Mouse (Mus musculus): ENCODE measurements around the gene Ank2.

Gene Ank2

DNA sequence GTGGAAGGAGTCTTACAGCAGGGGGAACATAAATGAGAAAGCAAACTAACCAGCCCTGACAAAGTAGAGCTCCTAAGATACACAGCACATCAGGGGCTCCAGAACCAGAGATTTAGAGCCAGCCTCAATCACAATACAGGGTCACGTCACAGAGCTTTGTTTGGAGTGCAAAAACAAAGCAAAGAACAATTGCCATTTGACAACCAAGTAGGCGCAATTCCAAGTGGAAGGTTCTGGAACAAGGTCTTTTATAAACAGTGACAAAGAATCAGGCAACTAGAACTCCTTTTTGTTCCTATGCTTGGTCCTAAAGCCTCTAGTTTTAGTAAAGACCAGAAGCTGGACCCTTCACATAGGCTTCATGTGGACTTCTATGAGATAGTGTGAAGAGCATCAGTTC, 326.5 kb downstream of the Ank2 start:
- no peak for DNase-seq (ENCODE audit: low spot score)

DNA sequence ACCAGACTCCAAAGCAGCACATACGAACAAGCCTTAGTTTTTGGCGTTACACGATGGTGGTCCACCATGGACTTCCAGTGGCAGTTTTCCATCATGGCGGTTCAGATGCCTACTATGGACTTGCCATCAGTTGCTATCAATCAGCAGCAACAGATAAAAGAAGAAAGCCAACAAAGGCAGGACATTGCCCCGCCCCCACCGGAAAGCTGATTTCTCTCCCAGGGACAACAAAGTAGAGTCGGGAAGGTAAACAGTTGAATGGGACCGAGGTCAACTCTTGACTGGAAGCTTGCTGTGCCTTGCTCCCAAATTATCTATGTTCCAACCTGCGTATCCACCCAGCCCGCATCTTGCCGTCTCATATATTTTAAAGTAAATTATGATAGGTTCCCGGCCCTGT, 328.9 kb downstream of the Ank2 start:
- DNase-seq (ENCODE audit: low spot score) = no peak

DNA sequence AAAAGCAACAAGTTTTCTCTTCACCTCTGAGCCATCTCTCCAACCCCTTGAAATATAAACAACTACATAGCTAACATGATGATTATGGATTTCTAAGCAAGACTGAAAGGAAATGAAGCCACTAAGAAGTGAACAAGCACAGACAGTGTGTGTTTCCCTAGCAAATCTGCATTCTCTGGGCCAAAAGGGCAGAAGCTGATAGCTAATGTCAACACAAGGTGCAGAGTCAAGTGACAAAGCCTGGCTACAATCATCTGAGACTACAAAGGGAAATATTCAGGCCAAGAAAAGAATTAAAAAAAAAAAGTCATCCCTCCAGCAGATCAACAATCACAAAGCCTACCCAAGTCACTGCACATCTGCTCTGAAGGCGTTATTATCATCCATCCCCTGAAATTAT, 330.0 kb downstream of the Ank2 start:
- no peak for DNase-seq (ENCODE audit: low spot score)

DNA sequence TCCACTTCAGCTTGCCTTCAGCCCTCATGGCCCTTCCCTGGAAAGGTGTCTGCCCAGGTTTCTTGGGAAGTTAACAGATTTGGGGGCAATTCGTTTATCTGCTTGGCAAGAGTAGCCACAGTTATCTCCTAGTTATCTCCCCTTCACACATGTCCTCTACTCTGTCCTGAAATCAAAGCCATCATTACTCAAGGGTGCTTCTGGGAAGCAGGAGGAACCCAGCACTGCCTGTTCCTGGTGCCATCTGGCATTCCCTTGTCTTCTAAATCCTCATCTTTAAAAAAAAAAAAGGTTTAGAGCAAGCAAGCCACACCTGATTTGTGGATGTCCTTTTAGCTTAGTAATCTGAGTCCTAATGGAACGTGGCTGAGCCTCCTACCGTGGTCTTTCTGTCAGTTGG, 335.4 kb downstream of the Ank2 start:
- DNase-seq (ENCODE audit: low spot score) = no peak

DNA sequence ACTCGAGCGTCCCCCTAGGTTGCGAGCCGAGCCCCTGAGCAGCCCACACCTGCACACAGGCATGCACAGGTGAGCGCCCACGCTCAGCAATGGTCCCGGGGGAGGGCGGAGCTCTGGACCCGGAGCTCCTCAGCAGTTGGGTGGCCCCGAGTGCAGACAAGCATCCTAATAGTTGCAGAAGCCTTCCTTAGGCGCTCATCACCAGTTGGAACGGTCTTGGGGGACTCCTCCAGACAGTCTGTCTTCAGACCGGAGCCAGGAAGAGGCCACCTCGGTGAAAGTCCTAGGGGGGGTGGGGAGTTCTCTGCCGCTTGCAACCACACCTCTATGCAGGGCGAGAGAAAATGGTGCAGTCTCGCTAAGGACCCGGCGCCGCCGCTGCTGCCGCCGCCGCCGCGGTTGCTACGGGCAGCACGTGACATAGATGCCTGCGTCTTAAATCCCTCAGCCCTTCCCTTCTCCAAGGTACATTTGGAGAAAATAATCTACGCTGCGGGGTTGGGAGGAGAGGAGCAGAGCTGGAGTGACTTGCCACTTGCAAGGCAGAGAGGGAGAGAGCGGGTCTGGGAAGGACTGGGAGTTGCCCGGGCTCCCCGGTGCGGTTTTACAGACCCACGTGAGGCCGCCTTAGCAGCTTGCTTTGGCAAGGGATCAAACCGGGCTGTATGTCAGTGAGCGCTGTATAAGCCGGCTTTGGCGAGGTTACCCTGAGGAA, 337.0 kb downstream of the Ank2 start:
- peak; percentile 14 for DNase-seq (ENCODE audit: low spot score)

DNA sequence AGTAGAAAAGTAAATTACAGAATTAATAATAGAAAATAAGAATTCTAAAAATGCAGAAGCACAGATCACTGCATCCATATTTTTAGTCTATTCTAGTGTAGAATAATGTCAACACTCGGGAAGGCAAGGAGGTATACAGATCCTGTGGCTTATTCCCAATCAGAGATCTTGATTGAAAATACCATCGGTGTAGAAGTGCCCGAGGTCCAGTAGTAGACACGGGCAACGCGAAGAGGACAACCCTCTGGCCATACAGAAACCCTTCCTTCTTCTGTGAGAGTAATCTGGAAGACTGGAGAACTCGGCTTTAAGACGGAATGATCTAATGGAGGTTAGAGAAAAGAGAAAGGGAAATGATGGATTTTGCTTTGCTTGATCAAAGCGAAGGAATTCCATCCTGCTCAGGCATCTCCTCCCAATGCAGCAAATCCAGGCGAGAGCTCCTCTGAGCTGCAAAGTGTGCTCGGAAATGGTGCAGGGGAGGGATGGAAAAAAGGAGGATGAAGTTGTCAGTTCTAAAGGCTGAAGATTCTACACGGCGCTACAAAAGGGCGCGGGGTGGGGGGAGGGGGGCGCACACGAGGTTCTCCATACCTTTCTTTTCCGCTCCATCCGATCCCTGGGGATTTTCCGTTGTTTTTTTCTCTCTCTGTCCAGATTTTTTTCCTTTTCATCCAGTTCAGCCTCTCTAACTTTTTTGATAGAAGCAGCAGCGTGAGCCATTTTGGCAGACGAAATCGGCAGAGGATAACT, 337.9 kb downstream of the Ank2 start:
- no peak for DNase-seq (ENCODE audit: low spot score)

DNA sequence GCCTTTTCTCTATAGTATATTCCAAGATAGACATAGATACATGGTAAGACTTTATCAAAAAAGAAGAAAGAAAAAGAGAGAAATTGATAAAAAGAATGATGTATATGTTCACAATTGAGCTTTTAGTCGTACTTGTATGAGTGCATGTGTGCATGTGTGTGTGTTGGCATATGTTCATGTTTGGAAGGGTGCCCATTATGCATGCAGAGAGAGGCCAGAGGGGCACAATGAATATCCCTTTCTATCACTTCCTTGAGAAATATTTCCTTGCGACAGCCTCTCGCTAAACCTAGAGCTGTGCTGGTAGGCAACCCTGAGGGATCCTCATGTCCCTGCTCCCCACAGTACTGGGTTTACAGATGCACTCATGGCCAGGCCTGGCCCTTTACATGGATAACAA, 341.4 kb downstream of the Ank2 start:
- no peak for DNase-seq (ENCODE audit: low spot score)

DNA sequence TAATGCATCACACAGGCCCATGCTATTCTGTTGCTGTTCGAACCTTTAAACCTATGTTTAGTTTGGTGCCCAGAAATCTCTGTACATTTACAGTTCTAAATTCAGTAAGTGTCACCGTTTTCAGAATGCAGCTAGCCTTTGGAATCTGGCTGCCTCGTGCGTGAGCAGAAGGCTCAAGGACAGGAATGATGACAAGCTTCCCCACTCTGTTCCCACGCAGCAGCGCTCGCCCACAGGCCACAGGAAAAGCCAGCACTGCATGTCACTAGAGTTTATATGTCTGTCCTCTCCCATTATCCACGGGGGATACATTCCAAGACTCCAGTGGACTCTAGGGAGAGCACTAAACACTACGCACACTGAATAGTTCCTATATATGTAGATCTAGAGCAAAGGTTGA, 343.1 kb downstream of the Ank2 start:
- DNase-seq (ENCODE audit: low spot score) = no peak

DNA sequence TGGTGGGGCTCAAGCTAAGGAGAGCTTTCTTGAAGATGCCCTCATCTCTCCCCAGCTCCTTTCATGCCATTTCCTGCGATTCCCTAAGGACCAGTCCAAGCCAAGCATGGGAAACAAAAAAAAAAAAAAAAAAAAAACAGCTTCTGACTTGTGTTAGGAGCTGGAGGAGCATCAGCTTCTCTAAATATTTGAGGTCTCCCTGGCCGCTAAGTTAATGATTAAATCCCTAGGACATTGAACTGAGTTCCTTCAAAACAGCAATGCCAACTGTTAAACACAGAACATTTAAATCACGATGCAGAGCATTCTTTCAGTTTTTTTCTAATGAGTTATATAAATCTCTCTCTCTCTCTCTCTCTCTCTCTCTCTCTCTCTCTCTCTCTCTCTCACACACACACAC, 345.3 kb downstream of the Ank2 start:
- no peak for DNase-seq (ENCODE audit: low spot score)

DNA sequence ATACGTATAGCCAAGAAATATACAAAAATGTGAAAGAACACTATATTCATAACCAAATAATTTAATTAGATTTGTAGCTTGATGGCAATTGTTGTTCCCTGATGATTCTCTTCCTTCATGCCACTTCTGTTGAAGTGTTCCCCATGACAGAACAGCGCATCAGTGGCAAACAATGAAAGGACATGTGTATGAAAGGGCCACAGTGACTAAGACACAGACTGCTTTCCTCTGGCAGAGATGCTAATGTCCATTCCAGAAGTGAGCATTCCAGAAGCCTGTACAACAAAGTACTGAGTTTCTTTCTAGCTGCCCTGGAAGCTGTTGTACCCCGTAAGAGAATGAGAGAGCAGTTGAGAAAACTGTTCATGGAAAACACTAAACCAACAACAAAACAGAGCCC, 345.7 kb downstream of the Ank2 start:
- no peak for DNase-seq (ENCODE audit: low spot score)

DNA sequence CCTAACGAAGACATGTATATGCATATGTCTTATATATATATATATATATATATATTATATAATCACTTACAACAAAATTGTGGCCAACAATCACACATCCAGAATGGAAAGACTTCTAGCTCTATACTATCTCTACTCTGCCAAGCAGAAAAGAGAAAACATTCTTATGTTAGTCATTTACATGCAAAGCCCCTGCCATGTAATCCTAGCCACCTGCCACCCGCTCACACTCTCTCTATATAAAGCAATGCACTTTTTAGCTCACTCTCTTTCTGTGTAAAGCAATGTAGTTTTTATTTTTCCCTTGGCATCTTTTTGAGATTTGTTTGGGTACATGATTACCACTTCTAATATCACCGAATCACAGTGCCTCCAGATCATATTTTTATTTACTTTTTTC, 350.5 kb downstream of the Ank2 start:
- DNase-seq (ENCODE audit: low spot score) = no peak

DNA sequence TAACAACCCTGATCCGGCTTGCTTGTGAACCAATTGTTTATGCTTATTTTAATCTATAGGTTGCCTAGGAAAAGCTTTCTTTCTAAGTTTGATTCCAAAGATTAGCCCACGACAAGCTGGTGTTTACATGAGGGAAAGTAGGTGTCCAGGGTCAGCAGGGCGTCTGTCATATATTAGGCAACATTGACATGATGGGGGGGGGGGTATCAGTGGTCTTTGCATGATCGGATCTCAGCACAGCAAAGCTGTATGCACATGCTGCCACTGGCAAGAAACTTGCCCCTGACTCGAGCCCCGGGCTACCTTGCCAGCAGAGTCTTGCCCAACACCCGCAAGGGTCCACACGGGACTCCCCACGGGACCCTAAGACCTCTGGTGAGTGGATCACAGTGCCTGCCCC, 358.6 kb downstream of the Ank2 start:
- no peak for DNase-seq (ENCODE audit: low spot score)

DNA sequence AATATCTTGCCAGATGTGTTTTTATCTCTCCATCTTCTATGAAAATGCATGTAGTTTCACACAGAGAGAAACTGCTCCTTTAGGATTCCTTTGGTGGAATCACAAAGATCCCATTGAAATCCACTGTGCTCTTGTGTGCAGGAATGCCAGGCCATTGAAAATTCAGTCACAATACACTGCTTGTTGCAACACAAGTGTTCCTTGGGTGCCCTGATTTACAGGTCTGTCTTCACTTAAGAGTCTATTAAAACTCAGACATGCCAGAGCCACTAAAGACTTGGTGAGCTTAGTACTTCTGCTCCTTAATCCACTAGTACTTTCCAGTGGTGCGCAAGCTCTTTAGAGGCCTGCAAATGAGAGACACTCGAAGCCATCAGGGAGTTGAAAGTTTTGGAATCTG, 359.5 kb downstream of the Ank2 start:
- DNase-seq (ENCODE audit: low spot score) = no peak

DNA sequence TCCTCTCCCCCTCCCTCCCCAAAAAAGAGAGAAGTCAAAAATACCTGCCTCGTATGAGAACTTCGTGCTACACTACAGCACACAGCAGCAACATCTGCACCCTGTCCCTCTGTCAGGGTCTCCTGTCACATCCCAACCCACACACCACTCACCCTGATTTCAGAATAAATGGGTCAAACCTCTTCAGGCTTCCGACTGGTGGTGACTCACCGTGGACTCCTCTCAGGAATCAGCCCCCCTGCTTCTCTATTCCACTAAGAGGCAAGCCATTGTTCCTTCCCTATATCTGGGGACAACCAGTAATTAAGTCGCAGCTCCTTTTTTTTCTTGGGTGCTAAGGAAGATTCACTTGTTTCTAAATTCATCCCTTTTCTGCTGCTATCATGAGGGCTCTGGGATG, 361.6 kb downstream of the Ank2 start:
- no peak for DNase-seq (ENCODE audit: low spot score)

DNA sequence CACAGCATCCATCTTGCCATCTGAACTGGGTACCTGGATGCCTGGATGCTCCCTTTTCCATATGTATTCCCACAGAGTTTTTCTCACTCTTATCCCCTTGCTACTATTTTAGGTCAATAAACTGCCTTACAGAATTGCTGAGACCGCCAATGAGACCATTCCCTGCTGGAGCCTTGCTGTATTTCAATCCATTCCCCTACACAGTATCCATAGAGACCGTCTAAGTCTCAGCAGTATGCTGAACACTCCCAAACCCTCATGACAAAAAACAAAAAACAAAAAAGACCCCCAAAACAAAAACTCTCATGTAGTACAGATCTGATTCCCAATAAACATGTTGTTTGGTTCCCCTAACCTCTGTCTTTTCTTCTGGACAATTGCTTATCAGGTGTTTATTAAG, 365.1 kb downstream of the Ank2 start:
- DNase-seq (ENCODE audit: low spot score) = no peak

DNA sequence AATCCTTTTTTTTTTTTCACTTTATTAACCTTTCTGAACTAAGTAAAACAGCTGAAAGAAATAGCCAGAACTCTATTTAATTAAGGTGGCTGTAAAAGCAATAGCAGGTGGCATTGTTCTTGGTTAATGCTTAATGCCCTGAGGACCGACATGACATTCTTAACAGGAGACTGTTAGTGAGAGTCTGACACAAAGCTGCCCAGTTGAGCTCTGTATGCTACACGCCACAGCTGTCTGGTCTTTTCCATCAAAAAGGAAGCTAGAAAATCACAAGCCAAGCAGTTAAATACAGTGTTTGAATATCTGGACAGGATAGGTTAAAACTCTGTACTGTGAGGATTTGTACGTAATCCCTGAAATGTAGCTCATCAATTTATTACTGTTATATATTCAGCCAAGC, 368.1 kb downstream of the Ank2 start:
- no peak for DNase-seq (ENCODE audit: low spot score)

DNA sequence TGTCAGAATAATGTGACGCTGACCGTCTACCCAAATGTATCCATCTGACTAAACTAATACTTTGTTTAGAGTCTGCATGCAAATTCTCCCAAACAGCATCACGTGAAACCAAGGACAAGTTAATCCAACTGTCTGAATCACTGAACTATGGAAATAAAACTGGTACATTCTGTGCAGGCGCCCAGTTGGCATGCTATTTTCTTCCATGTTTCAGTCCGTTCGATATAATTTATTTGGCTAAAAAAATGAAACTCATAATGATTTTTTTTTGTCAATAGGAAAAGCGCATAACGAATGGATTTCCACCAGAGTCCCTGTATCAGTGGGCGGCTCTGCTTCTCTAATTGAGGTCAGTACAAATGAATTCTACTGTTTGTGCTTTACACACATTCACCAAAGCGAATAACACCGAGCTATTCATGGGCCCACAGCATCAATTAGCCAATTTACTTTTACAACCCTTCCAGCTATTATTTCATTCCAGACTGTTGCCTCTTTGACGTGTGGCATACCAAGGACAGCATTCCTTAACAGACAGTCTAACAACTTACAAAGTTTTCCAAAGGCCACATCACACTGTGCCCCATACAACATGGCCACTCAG, 368.9 kb downstream of the Ank2 start:
- DNase-seq (ENCODE audit: low spot score) = no peak

DNA sequence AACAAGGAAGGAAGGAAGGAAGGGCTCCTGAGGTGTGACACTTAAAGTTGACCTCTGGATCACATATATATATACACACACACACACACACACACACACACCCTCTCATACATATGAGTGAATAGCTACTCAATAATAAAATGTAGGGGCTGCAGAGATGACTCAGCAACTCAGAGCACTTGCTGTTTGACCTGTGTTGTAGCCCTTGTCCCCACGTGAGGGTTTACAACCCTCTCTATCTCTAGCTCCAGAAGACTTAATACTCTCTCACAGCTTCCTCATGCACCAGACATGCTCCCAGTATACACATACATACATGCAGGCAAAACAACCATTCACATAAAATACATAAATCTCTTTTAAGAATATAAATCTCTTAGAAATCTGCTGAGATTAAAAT, 369.4 kb downstream of the Ank2 start:
- DNase-seq (ENCODE audit: low spot score) = no peak

DNA sequence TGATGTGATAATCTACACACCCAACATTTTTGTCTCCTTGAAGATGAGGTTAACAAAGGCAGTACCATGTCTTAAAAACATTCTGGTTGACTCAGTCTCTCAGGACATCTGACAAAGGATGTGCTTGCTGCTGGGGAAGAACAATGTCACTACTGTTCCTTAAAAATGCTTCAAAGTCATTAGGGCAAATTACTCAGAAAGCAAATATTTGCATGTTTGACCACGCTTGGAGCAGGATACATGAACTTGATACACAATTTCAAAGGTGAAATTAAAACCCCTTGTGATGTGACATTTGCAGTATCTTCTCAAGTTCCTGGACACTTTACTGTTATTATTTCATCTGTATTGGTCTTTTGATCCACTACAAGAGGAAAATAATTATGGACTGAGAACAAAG, 371.5 kb downstream of the Ank2 start:
- DNase-seq (ENCODE audit: low spot score) = no peak

DNA sequence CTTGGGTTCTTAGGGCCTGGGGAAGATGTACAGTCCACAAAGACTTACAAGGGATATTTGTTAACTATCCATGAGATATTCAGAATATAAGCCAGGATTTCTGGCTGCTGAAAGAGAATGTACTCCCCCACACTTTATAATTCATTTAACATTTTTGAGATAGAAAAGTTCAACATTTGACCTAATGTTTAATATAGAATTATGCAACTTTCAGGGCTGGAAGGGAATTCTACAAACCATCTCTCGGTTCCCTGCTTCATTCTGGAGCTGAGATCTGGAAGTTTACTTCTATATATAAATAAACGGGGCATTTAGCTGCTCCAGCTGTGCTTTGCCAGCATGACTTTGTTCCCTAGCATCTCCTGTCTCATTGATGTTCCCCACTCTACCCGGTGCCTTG, 372.9 kb downstream of the Ank2 start:
- no peak for DNase-seq (ENCODE audit: low spot score)

DNA sequence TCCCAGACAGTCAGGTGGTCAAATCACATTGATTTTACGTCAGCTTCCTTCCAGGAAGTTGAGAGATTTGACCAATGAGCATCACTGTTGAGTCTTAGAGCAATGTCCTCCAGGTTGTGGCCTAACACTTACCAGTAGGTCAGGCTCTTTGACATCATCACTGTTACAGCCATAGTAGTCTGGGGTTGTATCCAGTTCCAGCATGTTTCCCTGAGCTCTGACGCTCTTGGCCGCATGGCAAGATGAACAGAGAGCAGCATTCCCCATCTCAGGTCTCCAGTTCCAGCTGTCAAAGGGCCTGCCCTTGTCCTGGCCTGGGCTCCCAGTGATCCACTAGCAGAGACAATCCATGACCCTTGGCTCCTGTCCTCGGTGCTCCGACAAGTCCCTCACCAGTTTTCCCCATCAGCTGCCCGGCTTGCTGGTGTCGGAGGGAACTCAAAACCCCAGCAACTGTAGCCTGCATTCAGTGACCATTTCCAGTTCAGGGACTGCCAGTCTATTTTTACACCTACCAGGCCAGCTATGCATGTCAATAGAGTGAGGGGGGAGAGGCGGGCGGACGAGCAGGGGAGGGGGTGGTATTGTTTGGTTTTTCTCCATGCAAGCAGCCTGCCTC, 374.7 kb downstream of the Ank2 start:
- no peak for DNase-seq (ENCODE audit: low spot score)

DNA sequence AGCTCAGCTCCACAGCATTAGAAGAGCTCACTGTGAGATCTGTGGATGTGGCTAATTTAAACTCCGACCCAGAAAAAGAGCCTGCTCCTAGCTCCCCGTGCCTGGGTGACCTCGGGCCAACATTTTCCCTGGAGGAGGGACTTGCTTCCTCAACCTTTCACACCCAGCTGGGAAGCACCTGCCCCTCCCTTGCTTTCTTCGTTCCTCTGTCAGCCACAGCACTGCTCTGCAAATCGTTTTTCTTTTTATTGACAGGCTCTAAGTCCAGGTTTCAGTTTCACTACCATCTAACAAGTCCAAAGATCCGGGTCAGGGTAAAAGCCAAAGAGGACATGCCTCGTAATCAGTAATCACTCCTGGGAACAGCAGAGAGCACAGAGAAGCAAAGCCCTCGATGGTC, 375.8 kb downstream of the Ank2 start:
- DNase-seq (ENCODE audit: low spot score) = no peak

DNA sequence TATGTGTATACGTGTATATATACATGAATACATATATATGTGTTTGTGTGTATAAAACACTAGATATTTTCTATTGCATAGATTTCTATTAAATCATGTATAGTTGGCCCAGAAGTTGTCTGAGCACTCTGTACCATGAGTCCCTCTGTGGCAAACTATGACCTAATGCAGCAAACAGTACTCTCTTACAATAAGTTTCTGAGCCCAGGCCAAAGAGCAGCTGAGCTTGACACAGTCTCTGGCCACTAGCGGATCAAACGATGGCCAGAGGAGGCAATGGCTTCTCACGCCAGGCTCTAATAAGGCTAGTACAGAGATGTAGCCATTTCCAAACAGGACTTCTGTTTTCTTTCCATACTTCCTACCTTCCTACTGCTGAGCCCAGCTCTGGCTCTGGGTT, 380.4 kb downstream of the Ank2 start:
- DNase-seq (ENCODE audit: low spot score) = no peak

Data from lung, postnatal 25 days (tissue).